Mouse (Mus musculus) cerebellum, adult 2 months (tissue): ENCODE results near the gene Tbc1d17. TPM values are rescaled to one million over a fixed set of nuclear protein-coding genes. Genes with fewer than 3 reads are reported as not detected.

Source experiments
- DNase-seq, 2 experiments: peaks; one replicate each; pipeline ENCODE4 v3.0.0; 2021
- H3K27ac ChIP-seq: fragments of 200-500 bp; 2 replicates; pipeline ENCODE4 v1.5.1; 2012; ENCODE audit warnings: low read length, control low read depth, inconsistent platforms; ENCODE audit not compliant: insufficient read depth
- H3K27me3 ChIP-seq: fragments of 200-500 bp; 2 replicates; pipeline ENCODE4 v1.6.1; 2012; ENCODE audit warnings: inconsistent platforms, mild to moderate bottlenecking, low read length, moderate library complexity; ENCODE audit not compliant: control insufficient read depth, insufficient read depth
- H3K4me1 ChIP-seq: fragments of 200-500 bp; 2 replicates; pipeline ENCODE4 v1.6.1; 2011; ENCODE audit warnings: low read length; ENCODE audit not compliant: control insufficient read depth, insufficient read depth
- H3K4me3 ChIP-seq: fragments of 200-500 bp; replicated peaks from 2 replicates; pipeline ENCODE3; 2011; ENCODE audit warnings: mild to moderate bottlenecking, low read depth, low read length, control low read depth; ENCODE audit not compliant: insufficient read depth
- CTCF ChIP-seq: fragments of 200-500 bp; IDR thresholded peaks from 2 replicates; pipeline ENCODE4 v1.5.1; 2011; ENCODE audit warnings: low read depth, mild to moderate bottlenecking, control low read depth, low read length, moderate library complexity, borderline replicate concordance; ENCODE audit not compliant: insufficient read depth
- POLR2A ChIP-seq: fragments of 200-500 bp; IDR thresholded peaks from 2 replicates; pipeline ENCODE4 v1.6.1; 2011; ENCODE audit warnings: low read length, control low read depth, borderline replicate concordance; ENCODE audit not compliant: insufficient read depth
- WGBS: fragments of 180-500 bp; shearing (Covaris S2); methylation state at CpG from one replicate; pipeline ENCODE4 v1.1.7; 2018; 5-methylcytosine and 5-hydroxymethylcytosine counted together
- polyA plus RNA-seq: library from polyadenylated mRNA; depleted of rRNA; stranded (reverse); fragments of >200 nt; gene quantifications from 2 replicates; pipeline ENCODE4 v1.2.3, GENCODE M21; 2012

The Tbc1d17 gene
- polyA plus RNA-seq, 1 experiment, result 119 TPM

GRCm38 (mm10) chr7:44867802-44868201 lies 18.9 kb upstream of the Tbc1d17 start:
- DNase-seq, result peak in 1 of 2 experiments; percentile 24
- 12% methylated on average over 9 of the region's 9 CpGs for WGBS
- Histone ChIP-seq H3K4me3 (peak overlapping the region; percentile 53), H3K27ac (no peak overlapping the region), H3K4me1 (peaks cover 36% of the 10 kb centered on the region), H3K27me3 (no peaks in the 10 kb centered on the region)
- TF ChIP-seq POLR2A (no peak), CTCF (no peak)

- Histone ChIP-seq H3K27me3 (no peaks in the 10 kb centered on the region), H3K4me1 (peaks cover 36% of the 10 kb centered on the region), H3K27ac (no peak overlapping the region), H3K4me3 (peak overlapping the region; percentile 29)
- no peak for TF ChIP-seq POLR2A
- TF ChIP-seq CTCF, result no peak
- DNase-seq, result peak; percentile 44 to 46
- 23% methylated on average over 19 of the region's 19 CpGs for WGBS
Observed at GRCm38 (mm10) chr7:44867010-44867702, 18.3 kb upstream of the Tbc1d17 start.

- no peak for TF ChIP-seq POLR2A
- no peak for TF ChIP-seq CTCF
- Histone ChIP-seq H3K4me1 (peaks cover 37% of the 10 kb centered on the region), H3K27me3 (no peaks in the 10 kb centered on the region), H3K4me3 (peak overlapping the region; percentile 1), H3K27ac (peak overlapping the region; percentile 2; the same call in 1 of the 2 replicates)
- peak; percentile 58 to 61 for DNase-seq
- WGBS, result 2% methylated on average over 15 of the region's 15 CpGs
Observed at GRCm38 (mm10) chr7:44866276-44867009, 17.6 kb upstream of the Tbc1d17 start.

- H3K27me3 ChIP-seq, result no peaks in the 10 kb centered on the region
- H3K4me3 ChIP-seq, result no peak overlapping the region
- peak; percentile 38 to 44 for DNase-seq
- H3K27ac ChIP-seq, result peak overlapping the region; percentile 36; the same call in 1 of the 2 replicates
- peaks cover 48% of the 10 kb centered on the region for H3K4me1 ChIP-seq
- TF ChIP-seq POLR2A, result peak; percentile 27; the same call in 1 of the 2 replicates
- no peak for TF ChIP-seq CTCF
- 30% methylated on average over 24 of the region's 24 CpGs for whole genome bisulfite sequencing
Observed at GRCm38 (mm10) chr7:44864595-44865542, 16.0 kb upstream of the Tbc1d17 start.

- Histone ChIP-seq H3K4me1 (peaks cover 48% of the 10 kb centered on the region), H3K27ac (no peak overlapping the region), H3K27me3 (no peaks in the 10 kb centered on the region), H3K4me3 (no peak overlapping the region)
- no peak for DNase-seq
- WGBS, result 52% methylated on average over 11 of the region's 11 CpGs
- TF ChIP-seq CTCF (no peak), POLR2A (no peak)
Observed at GRCm38 (mm10) chr7:44863982-44864494, 15.2 kb upstream of the Tbc1d17 start.

- 72% methylated on average over 14 of the region's 14 CpGs for whole genome bisulfite sequencing
- no peak for TF ChIP-seq CTCF
- TF ChIP-seq POLR2A, result no peak
- peak in 1 of 2 experiments; percentile 19 for DNase-seq
- Histone ChIP-seq H3K4me3 (no peak overlapping the region), H3K27ac (no peak overlapping the region), H3K27me3 (no peaks in the 10 kb centered on the region), H3K4me1 (peaks cover 48% of the 10 kb centered on the region)
Observed at GRCm38 (mm10) chr7:44863210-44863609, 14.3 kb upstream of the Tbc1d17 start.

GRCm38 (mm10) chr7:44862434-44862833 lies 13.6 kb upstream of the Tbc1d17 start:
- H3K27me3 ChIP-seq, result no peaks in the 10 kb centered on the region
- no peak overlapping the region for H3K27ac ChIP-seq
- peaks cover 46% of the 10 kb centered on the region for H3K4me1 ChIP-seq
- DNase-seq, result no peak
- H3K4me3 ChIP-seq, result no peak overlapping the region
- TF ChIP-seq CTCF (no peak), POLR2A (no peak)
- 61% methylated on average over 8 of the region's 8 CpGs for WGBS
